Mouse (Mus musculus): ENCODE measurements around the gene Ston2.

- TF ChIP-seq CTCF (IDR thresholded peaks at IDR 0.05; ENCODE audit: extremely low read depth, insufficient read depth, low read length) = no peak
- no peak for TF ChIP-seq POLR2A (IDR thresholded peaks at IDR 0.05; ENCODE audit: extremely low read depth, insufficient read depth, low read length)
Measured at GRCm38 (mm10) chr12:91660640-91661417, 127.4 kb downstream of the Ston2 start.

Measured in cortical plate, adult 2 months (tissue).